Mouse (Mus musculus) stomach, adult 2 months (tissue): Measurements from ENCODE around the gene Tmem132c. TPM values are rescaled to one million over a fixed set of nuclear protein-coding genes. Genes with fewer than 3 reads are reported as not detected.

ENCODE experiments used
- polyA plus RNA-seq: library from polyadenylated mRNA; depleted of rRNA; stranded (reverse); fragments of >200 nt; gene quantifications from 2 replicates; pipeline ENCODE4 v1.2.3, GENCODE M21; 2012; rRNA removed

Gene Tmem132c
- 0.20 and 0.38 TPM in 2 replicates for polyA plus RNA-seq

GRCm38 (mm10) chr5:127241136-127241924, at the start of gene Tmem132c:
Gene Tmem132c (plus strand): TSS chr5:127241808.

